Mouse (Mus musculus): ENCODE results near the gene Smad3. TPM values are rescaled to one million over a fixed set of nuclear protein-coding genes. Genes with fewer than 3 reads are reported as not detected.
A peak's percentile ranks its signal among the peaks of the same experiment; 100 is the strongest.

The Smad3 gene
- total RNA-seq, 2 experiments from 2014 or later = 17.0 to 22.6 TPM

DNA sequence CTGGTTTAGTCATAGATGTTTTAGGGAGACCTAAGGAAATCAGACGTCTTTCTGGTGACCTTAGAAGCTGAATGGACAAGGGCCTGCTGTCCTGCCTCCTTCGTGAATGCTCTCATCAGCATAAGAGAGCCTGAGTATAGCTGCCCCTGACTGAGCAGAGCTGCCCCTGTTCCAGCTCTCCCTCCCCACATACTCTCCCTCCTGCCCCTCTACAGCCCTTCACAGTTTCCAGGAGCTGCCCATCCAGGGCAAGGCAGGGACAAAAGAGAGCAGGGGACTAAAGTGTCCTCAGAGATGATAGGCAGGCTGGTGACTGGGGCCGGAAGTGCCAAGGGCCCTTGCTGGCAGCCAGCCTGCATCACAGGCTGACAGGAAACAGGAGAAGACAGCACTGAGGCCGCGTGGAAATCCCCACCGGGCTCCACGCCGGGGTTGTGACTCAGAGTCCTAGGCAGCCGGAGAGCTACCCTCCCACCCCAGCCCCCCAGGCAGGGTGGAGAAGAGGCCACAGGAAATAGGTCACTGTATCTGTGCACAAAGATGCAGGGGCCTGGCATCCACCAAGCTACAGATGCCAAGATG, 51.6 kb downstream of the Smad3 start:
- intact Hi-C loops (cut with DNase I) = loop anchor here (5.0 kb wide), 3 partner anchors 39 to 54 kb away; no protein-coding TSS in a partner anchor
- DNase-seq = peak; percentile 81 to 82

DNA sequence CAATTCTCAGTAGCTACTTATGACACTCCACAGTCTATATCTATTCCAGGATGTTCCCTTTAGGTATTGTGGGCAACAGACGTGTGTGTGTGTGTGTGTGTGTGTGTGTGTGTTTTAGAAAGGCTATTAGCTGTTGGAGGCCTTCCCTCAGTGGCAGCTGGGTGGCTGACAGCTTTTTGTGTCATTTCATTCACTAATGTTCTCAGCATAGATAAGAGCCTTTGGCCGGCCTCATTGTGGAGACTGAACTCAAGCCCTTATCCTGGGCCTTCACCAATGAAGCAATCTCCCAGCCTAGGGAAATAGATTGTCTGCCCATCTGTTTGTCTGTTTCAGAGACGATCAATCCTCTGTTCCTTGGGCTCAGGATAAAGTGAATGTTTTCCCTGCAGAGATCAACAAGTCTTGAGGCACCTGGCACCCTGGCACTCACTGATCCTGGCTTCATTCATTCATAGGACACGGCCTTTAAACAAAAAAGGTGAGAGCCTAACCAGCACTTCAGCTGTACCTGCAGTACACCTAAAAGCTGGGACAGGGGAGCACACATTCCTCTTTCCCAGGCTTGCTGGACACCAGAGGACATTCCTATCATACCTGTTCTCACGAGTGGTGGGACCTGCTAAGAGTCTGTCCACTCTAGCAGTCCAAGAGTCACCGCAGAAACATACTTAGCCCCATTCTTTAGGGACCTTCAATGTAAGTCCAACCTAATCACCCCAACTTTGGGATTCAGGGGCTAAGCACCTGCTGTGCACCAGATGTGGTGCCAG, 52.6 kb downstream of the Smad3 start:
- intact Hi-C loops (cut with DNase I) = loop anchor here (5.0 kb wide), 3 partner anchors 38 to 53 kb away; no protein-coding TSS in a partner anchor
- DNase-seq = peak; percentile 57 to 63

DNA sequence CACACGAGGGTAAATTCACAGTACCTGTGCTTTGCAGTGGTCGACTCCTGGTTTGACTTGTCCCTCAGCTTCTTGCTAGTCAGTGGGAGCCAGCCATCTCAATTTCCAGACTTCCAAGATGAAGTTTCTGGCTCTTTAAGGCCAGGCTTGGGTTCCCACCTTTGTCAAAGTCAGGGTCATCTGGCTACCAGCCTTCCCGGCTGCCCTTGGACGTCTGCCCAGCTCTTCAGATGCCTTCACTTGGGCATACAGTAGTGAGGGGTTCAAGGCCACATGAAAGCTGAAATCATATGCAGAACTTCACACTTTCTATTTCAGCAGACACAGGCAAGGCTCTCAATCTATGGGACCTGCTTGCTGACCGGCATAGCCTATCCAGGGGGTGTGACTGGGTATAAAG, 53.7 kb downstream of the Smad3 start:
- no peak for DNase-seq
- intact Hi-C loops (cut with DNase I) = no loop called here

DNA sequence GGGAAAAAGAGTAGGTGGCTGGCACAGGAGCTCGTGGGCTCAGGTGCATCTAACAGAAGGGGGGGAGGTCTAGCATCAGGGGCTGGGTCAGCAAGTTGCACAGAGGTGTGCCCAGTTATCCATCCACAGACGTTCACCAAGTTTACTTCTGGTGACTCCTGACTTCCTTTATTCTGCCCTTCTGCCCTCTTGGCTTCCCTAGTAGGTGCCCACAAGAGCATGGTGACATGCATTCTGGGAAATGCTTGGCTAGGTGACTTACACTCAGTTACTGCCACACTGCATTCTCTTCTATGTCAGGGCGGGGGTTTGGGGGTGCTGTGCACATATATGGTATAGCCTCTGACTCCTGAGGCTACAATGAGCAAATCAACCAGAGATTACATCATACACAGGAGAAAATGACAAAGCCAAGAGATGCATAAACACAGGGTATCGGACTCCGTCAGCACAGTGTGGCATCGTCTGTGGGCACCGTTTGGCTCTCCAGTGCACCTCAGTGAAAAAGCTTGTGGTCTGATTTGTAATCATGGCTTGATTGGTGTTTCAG, 54.5 kb downstream of the Smad3 start:
- no peak for DNase-seq
- intact Hi-C loops (cut with DNase I) = no loop called here

DNA sequence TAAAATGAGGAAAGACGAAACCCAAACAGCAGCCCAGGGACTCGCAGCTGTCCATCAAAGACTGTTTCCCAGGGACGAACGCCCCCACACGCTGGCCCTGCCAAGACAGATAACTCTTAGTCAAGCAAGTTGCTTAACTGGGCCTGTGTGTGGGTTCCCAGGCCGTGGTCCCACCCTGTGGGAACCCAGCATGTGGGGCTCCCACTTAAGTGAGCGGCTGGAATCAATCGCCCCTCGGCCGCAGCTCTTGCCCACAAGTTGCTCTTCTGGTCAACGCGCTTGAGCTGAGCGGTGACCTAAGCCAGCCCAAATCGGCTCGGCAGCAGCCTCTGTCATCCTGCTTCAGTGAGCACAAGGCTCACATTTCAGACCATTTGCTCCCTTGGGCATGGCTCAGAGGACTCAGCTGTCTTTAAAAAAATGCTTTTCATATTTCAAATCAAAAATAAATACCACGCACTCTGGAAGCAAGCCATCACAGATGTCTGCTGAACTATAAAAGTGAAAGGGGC, 55.2 kb downstream of the Smad3 start:
- intact Hi-C loops (cut with DNase I) = no loop called here
- DNase-seq = peak; percentile 52 to 62

DNA sequence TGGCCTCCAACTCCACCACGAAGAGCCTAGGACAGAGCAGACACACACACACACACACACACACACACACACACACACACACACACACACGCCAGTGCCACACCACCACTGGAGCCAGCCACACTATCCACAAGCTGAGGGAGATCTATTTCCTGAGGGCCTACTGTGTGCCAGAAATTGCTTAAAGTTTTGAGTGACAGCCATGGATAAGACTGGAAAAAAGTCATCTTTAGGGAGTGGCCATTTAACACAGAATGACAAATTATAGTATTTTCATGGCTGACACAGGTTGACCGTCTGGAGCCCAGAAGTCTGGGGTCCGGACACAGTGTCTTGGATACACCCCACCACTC, 55.9 kb downstream of the Smad3 start:
- no peak for DNase-seq
- intact Hi-C loops (cut with DNase I) = no loop called here

DNA sequence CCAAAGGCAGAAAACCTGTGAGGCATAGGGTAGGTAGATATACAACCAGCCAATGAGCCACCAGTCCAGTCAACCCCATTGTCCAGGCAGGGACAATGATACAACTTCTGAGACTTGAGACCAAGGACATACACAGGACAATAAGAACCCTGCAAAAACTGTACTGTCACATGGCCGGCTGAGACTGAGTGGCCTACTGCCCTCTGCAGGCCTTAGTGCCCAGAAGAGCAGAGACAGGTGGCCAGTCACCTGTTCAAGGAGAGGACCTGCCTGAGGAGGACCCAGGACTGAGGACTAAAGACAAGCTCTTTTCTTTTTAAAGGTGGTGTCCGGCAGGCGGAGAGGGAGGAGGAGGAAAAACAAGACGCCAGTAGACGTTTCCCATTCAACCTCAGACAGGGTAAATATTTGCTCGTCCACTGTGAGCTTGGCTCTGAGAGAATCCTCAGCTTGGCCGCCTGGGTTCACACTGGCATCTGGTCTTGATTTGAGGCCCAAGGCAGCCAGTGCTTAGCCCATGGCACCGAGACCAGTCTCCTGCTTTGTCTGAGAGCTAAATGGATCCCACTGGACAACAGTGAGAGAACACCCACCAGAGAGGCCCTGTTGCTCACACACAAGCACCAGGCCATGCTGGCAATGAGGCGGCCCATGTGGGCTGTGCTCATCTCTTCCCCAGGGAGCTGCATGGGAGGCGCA, 56.4 kb downstream of the Smad3 start:
- no peak for DNase-seq
- intact Hi-C loops (cut with DNase I) = no loop called here

DNA sequence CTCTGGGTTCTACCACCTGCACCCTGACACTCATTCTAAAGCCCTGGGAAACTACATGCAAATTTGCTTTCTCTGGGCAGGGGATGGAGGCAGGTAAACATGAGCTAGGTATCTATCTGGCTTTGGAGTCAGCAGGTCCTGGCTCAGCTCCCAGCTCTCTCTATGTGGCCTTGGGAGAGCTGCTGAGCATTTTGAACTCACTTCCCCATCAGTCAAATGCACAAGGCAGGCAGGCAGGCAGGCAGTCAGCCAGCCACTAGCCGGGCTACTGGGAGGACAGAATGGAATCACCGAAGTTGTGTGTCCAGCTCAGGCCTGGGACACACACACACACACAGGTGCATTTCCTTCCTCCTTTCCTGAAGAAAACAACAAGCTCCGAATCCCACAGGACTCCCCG, 58.6 kb downstream of the Smad3 start:
- intact Hi-C loops (cut with DNase I) = no loop called here
- DNase-seq = no peak

DNA sequence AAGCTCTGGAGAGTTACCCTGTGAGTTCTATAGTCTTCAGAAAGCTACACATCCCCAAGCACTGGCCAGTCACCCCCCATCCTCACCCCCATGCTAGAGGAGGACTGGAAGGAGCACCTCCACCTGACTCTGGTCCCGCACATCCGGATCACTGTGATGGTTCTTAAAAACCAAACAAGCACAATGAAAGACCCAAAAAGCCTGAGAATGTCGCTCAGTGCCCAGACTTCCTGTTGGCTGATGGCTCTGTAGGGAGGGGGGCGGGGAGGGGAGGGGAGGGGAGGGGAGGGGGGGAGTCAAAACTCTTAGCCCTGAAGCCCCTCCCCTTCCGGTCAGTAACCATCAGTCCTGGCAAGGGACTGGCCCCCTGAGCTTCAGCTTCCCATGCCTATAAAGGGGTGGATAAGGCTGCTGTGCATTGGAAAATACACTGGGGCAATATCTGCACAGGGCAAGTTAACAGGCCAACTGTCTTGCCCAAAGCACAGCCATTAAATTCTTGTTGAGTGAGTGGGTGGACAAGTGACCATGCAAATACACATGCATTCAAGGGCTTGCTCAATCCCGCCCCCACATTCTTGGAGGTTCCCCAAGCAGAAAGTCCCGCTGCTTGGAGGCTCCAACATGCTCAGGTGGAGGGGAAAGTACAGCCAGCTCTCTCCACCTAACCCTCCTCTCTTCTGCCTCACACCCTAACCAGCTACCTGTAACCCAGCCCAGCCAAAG, 59.3 kb downstream of the Smad3 start:
- intact Hi-C loops (cut with DNase I) = no loop called here

DNA sequence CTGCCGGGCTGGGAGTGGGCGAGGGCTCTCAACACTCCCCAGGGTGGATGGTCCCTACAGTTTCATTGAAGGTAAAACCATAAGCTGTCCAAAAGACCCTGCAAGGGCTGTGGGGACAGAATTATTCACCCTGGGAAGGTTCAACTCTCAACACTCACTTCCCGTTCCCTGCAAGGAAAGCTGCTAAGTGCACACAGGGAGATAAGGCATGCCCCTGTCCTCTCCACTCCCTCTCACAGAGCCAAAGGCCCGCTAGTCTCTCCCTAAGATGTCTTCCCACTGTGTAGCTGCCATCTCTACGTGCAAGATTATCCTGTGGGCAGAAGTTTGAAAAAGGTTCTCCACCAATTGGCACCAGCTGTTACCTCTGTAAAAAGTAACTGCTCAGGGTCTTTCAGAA, 60.2 kb downstream of the Smad3 start:
- intact Hi-C loops (cut with DNase I) = no loop called here

More for the DNA sequence above, 59.3 kb downstream of the Smad3 start:
- DNase-seq = no peak

DNA sequence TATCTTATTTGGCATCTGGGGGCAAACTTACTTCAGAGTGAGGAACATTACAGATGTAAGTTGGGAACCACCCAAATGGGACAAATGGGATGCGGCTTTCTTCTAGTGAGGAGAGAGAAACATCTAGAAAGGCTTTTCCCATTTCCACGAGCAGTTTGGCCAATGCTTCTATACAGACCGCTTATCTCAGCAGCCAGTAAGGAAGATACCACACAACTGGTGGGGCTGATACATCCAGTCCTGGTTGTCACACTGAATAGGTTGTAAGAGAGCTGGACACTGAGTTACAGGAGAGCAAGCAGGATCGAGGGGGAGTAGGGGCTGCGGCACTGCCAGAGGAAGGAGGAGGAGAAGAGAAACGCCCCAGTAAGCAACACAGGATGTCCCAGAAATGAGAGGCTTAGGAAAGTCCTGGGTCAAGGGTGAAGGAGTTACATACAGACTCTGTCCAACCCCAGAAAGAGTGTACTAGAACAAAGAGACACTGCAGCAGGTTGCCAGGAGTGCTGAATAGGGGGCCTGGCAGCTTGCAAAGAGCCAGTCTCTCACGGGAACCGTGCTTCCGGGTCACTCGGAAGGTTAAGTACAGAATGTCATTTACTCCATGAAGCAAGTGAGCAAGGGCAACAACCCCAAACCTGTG, 61.2 kb downstream of the Smad3 start:
- intact Hi-C loops (cut with DNase I) = no loop called here
- DNase-seq = no peak

More for the DNA sequence above, 60.2 kb downstream of the Smad3 start:
- DNase-seq = no peak

DNA sequence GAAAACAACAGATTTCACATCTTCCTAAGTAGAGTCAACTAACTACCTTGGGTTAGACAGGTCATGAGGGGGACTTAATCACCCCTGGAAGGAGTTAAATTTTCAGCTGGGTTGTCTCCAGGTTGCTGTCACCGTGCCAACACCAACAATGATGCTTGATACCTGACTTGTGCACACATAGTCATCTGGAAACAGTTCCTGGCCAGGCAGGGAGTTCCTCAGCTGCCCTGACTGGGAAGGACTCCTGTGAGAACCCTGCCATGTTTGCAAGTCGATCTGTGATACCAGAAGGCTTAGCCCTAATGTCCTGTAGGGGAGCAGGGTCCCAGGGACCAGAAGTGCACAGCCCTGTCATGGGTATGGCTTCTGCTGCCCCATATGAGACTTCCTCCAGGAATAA, 65.8 kb downstream of the Smad3 start:
- intact Hi-C loops (cut with DNase I) = no loop called here
- no peak for DNase-seq

DNA sequence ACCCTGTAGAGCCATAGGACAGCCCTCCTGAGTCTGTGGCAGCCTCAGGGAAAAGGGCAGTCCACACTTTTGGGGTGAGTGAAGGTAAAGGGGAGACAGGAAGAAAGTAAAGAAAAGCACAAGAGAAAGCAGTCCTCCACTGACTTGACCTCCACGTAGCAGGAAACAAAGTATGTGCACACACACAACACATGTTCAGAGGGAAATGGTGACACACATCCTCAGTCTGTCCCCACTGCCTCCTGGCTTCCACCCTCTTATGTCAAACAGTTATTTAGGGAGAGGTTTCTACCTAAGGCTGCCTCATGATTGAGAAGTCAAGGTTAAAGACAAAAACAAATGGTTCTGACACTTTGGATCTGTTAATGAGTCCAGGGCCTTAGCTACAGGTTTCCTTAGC, 67.3 kb downstream of the Smad3 start:
- DNase-seq = no peak
- intact Hi-C loops (cut with DNase I) = no loop called here

DNA sequence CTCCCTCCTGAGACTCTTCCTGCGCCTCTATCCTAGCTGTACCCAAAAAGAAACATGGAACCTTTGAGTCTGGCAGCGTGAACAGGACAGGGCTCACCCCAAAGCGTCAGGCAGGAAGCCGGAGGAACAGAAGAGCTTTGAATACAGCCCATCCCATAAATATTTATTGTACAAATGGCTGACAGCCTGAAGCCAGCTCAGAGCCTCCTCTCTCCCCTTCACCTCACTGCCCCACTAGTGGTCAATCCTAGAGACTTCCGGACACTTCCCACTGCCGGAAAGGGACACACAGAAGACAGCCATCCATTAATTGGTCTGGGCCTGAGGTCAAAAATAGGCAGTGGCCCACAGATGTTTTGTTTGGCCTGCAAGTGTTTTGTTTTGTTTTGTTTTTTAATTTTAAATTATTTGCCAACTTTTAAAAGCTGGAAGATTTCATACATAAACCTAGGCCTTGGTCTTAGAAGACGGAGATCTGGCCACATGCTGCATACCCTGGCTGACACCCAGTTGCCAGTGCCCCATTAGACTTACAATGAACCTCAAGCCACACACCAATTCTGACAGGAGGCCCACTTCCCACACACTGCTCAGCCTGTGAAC, 70.3 kb downstream of the Smad3 start:
- DNase-seq = no peak
- intact Hi-C loops (cut with DNase I) = no loop called here

DNA sequence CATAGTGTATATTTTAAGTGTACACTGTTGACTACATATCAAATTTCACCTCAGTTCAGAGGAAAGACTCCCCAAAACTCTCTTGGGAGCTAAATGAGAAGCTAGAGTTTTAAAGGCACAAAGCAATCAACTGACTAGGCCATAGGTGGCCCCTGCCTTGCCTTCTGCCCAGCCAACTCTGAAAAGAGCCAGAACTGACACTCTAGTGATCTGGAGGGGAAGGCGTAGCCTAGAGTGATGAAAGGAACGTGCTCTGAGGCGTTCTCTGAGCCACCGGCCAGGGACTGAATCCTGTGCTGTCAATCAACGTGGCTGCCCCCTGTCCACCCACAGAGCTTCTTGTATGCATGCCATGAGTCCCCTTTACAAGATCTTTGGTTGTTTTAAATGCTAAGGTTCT, 72.4 kb downstream of the Smad3 start:
- no peak for DNase-seq
- intact Hi-C loops (cut with DNase I) = no loop called here

DNA sequence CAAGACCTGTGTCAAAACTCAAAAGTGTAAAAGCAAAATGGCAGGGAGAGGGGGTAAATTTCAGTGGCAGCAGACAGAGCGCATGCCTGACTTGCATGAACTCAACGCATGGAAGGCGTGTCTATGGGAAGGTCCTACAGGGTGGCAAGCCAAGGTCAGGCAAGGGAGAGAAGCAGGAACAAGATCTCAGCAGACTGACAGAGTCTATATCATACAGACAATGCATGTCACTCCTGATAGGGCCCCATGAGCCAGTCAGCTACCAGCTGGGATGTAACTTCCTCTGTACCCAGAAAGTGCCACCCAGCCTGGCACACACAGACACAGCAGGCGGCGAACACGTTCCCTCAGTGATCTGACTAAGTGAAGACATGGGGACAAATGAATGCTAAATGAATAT, 73.5 kb downstream of the Smad3 start:
- no peak for DNase-seq
- intact Hi-C loops (cut with DNase I) = no loop called here

DNA sequence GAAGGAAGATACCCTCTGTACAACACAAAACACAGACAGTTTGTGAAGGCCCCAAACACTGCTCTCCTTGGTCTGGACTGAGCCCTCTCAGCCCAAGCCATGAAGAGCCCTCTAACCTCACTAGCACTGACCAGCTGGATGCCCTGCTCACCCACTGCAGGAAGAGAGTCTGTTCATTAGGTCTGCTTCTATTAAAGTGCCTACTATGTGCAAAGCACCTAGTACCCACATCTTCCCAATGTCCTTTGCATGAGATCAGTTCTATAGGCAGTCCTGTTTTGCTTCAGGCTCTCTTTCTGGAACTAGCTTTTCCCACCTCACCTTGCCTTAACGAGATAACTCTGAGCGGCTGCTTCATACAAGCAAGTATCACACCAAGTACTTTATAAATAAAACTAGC, 74.9 kb downstream of the Smad3 start:
- intact Hi-C loops (cut with DNase I) = no loop called here

DNA sequence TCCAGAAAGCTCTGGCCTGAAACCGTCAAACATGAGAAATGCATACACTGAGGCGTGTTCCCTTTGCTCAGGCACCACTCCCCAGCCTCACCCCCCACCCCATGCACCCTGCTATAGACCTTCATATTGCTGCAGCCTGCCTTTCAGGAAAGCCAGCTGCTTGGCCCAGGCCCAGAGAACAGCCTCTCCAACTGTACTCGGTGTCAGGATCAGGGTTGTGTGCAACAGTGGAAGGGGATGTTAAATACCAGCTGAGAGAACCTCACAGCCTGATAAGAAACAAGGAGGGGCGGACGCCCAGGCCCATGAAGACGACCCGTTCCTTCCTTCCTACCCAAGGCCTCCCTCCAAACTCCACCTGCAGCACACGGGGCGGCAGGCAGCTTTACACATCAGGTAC, 75.5 kb downstream of the Smad3 start:
- DNase-seq = no peak
- intact Hi-C loops (cut with DNase I) = no loop called here

More for the DNA sequence above, 74.9 kb downstream of the Smad3 start:
- DNase-seq = no peak

DNA sequence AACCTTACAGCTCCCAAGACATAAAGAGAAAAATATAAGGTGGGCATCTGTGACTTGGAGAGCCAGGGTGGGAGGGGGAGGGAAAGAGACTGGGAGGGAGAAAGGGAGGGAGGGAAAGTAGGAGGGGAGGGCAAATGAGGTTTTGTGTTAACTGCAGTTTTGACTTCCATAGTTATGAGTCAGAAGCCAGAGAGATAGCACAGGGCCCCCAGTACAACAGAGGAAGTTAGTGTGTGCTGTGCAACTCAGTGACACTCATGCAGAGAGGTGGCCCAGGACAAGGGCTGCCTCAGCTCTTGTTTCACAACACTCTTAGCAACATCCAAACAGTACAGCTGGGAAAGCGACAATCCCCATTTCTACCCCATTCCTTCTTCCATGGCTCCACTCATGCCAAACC, 79.7 kb downstream of the Smad3 start:
- intact Hi-C loops (cut with DNase I) = no loop called here
- DNase-seq = peak in 1 of 2 experiments; percentile 21

DNA sequence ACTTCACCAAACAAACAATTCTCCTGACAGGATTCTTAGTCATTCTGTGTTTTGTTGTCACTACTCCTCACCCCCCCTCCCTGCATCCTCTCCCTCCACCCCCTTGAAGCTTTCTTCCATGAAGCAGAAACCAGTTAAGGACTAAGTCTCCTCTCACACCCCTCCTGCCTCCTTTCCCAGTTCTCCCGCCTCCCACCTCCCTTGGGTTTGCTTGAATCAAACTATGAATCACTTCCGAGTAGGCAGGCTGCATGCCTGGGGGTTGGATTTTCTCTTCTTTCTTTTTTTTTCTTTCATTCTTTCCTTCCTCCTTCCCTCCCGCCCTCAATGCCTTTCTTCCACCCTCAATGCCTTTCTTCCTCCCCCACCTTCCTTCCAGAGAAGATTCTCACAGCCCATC, 80.2 kb downstream of the Smad3 start:
- intact Hi-C loops (cut with DNase I) = no loop called here
- DNase-seq = peak in 1 of 2 experiments; percentile 55
